Mouse (Mus musculus) liver, embryonic 11.5 days (tissue): Measurements from ENCODE around the gene Ebp. TPM values are rescaled to one million over a fixed set of nuclear protein-coding genes. Genes with fewer than 3 reads are reported as not detected.

Experiments used
- ATAC-seq: fragments of 200-750 bp; cut with Nextera tagmentation; replicated peaks from 2 replicates; pipeline ENCODE4 v1.8.0; 2017; ENCODE audit warnings: moderate number of reproducible peaks, mild to moderate bottlenecking, moderate TSS enrichment, moderate library complexity; ENCODE audit not compliant: low FRiP score
- DNase-seq: peaks from one replicate; pipeline ENCODE4 v3.0.0-alpha.2; 2017; ENCODE audit warnings: low spot score
- H3K27ac ChIP-seq: fragments of 300-500 bp; sonication (generic); 2 replicates; pipeline ENCODE4 v1.5.1; 2014; ENCODE audit warnings: mild to moderate bottlenecking, low read depth, low read length, control low read depth
- H3K27me3 ChIP-seq: fragments of 300-500 bp; sonication (generic); replicated peaks from 2 replicates; pipeline ENCODE4 v1.6.1; 2014; ENCODE audit warnings: low read length, mixed read lengths; ENCODE audit not compliant: control insufficient read depth, insufficient read depth
- H3K36me3 ChIP-seq: fragments of 300-500 bp; sonication (generic); 2 replicates; pipeline ENCODE4 v1.6.1; 2014; ENCODE audit warnings: mild to moderate bottlenecking, low read length, moderate library complexity, mixed read lengths; ENCODE audit not compliant: control insufficient read depth, insufficient read depth
- H3K4me1 ChIP-seq: fragments of 300-500 bp; sonication (generic); replicated peaks from 2 replicates; pipeline ENCODE4 v1.6.1; 2014; ENCODE audit warnings: low read length, mixed read lengths; ENCODE audit not compliant: control insufficient read depth, insufficient read depth
- H3K4me2 ChIP-seq: fragments of 300-500 bp; sonication (generic); 2 replicates; pipeline ENCODE4 v1.6.1; 2014; ENCODE audit warnings: mild to moderate bottlenecking, control low read depth, moderate library complexity
- H3K4me3 ChIP-seq: fragments of 300-500 bp; sonication (generic); 2 replicates; pipeline ENCODE4 v1.5.1; 2014; ENCODE audit warnings: low read depth, low read length, control low read depth
- H3K9ac ChIP-seq: fragments of 300-500 bp; sonication (generic); 2 replicates; pipeline ENCODE4 v1.6.1; 2014; ENCODE audit warnings: low read depth, low read length, control low read depth
- H3K9me3 ChIP-seq: fragments of 300-500 bp; sonication (generic); 2 replicates; pipeline ENCODE4 v1.6.1; 2016; ENCODE audit warnings: low read length, inconsistent platforms, mixed read lengths; ENCODE audit not compliant: control insufficient read depth
- WGBS: fragments of 180-500 bp; shearing (Covaris S2); extraction: QIAGEN DNeasy Blood & Tissue Kit; methylation state at CpG from one replicate; pipeline ENCODE4 v1.1.7; 2014; 5-methylcytosine and 5-hydroxymethylcytosine counted together
- polyA plus RNA-seq: library from polyadenylated mRNA; unstranded; fragments of >200 nt; fragmentation: Nextera tagmentation; extraction: Ambion mirVana; gene quantifications from 2 replicates; pipeline ENCODE4 v1.2.1, GENCODE M21; 2014

Gene Ebp
- polyA plus RNA-seq, 1 experiment from 2014 or later, result 54.7 TPM

GRCm38 (mm10) chrX:8205088-8205487 is 11.8 kb upstream of the Ebp start:
- H3K9me3 ChIP-seq, result no peaks in the 10 kb centered on the region

DNA sequence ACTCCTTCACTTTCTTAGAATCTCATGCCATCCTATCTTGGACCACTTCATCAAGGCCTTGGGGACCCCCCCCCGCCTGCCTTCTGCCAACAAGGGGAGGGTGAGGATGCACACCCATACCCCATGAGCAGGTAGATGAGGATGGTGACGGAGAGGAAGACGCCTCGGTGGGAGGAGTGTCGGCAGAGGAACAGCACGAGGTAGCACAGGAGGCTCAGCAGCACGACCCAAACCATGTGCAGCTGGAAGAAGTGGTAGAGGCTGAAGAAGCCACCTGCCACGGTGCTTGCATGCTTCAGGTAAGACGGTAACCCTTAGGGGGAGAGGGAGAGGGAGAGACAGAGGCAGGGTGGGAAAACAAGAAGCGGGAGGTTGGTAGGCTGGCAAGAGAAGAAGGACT is 10.8 kb upstream of the Ebp start:
- no peak overlapping the region for H3K9ac ChIP-seq
- no peaks in the 10 kb centered on the region for H3K36me3 ChIP-seq
- H3K4me3 ChIP-seq, result no peak overlapping the region
- no peak overlapping the region for H3K27ac ChIP-seq
- DNase-seq, result no peak
- H3K4me2 ChIP-seq, result no peak overlapping the region
- WGBS, result 80% methylated on average over 10 of the region's 10 CpGs
- no peak for ATAC-seq
- H3K4me1 ChIP-seq, result no peaks in the 10 kb centered on the region
- no peaks in the 10 kb centered on the region for H3K9me3 ChIP-seq
- H3K27me3 ChIP-seq, result peaks cover 3% of the 10 kb centered on the region

More at GRCm38 (mm10) chrX:8205088-8205487, 11.8 kb upstream of the Ebp start:
- WGBS, result 63% methylated on average over 4 of the region's 4 CpGs
- Histone ChIP-seq H3K4me3 (no peak overlapping the region), H3K27me3 (peaks cover 3% of the 10 kb centered on the region), H3K36me3 (no peaks in the 10 kb centered on the region), H3K4me1 (no peaks in the 10 kb centered on the region), H3K27ac (no peak overlapping the region), H3K9ac (no peak overlapping the region), H3K4me2 (no peak overlapping the region)
- no peak for DNase-seq
- no peak for ATAC-seq

DNA sequence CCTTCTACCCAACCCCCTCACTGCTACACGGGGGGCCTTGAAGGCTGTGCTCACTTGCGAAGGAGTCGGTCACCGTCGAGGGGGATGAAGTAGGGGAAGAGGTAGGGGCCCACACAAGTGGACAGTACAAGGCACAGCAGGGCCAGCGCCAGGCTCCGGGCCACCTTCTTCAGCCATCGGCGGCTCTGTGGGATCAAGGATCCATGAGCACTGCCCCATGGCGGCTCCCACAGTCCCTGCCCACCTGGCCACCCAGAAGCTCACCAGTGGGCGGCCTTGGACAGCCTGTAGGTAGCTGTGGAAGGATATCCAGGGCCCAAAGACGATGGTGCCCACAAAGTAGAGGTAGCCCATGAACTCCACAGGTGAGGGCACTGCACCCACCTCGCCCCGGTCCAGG is 9.8 kb upstream of the Ebp start:
- 80% methylated on average over 14 of the region's 14 CpGs for WGBS
- Histone ChIP-seq H3K27me3 (peaks cover 3% of the 10 kb centered on the region), H3K4me3 (no peak overlapping the region), H3K9ac (no peak overlapping the region), H3K27ac (no peak overlapping the region), H3K4me2 (no peak overlapping the region), H3K9me3 (no peaks in the 10 kb centered on the region), H3K4me1 (no peaks in the 10 kb centered on the region), H3K36me3 (no peaks in the 10 kb centered on the region)
- no peak for ATAC-seq
- DNase-seq, result no peak

- ATAC-seq (peak; percentile 99), DNase-seq (peak; percentile 67)
- H3K36me3 ChIP-seq, result no peaks in the 10 kb centered on the region
- peak overlapping the region; percentile 56 for H3K27ac ChIP-seq
- no peaks in the 10 kb centered on the region for H3K9me3 ChIP-seq
- WGBS, result 8% methylated on average over 38 of the region's 38 CpGs
- peak overlapping the region; percentile 73 for H3K4me2 ChIP-seq
- peak overlapping the region; percentile 62 for H3K4me3 ChIP-seq
- no peaks in the 10 kb centered on the region for H3K27me3 ChIP-seq
- peak overlapping the region; percentile 78 for H3K9ac ChIP-seq
- H3K4me1 ChIP-seq, result peaks cover 4% of the 10 kb centered on the region; the same call in 1 of the 2 replicates
Measured at GRCm38 (mm10) chrX:8192640-8193418, 483 bp downstream of the Ebp start.

DNA sequence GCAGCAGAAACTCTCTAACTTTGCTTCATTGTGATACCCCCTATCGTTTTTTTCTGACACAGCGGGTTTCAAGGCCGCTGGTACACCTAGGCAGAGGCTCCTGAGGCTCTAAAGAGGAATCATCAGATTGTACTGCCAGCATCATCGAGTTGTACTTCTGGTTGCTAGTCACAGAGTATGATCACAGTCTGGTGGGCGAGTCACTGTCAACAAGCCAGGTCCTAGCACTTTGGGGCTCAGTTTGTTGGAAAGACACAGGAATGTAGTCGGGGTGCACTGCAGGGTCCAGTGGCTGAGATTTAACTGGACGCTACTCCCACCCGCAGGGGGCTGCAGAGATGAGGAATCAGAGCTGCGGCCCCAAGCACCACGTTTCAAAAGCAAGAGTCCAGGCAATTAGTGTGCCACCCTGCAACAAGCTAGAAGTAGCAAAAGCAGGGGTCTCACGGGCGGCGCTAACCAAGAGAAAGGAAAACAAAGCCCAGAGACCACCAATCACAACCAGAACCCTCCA is 1.1 kb downstream of the Ebp start:
- peak overlapping the region; percentile 62 for H3K4me3 ChIP-seq
- no peak for DNase-seq
- peaks cover 4% of the 10 kb centered on the region; the same call in 1 of the 2 replicates for H3K4me1 ChIP-seq
- no peak for ATAC-seq
- peak overlapping the region; percentile 73 for H3K4me2 ChIP-seq
- peak overlapping the region; percentile 78 for H3K9ac ChIP-seq
- H3K27me3 ChIP-seq, result no peaks in the 10 kb centered on the region
- H3K36me3 ChIP-seq, result no peaks in the 10 kb centered on the region
- 13% methylated on average over 13 of the region's 13 CpGs for WGBS
- no peaks in the 10 kb centered on the region for H3K9me3 ChIP-seq
- peak overlapping the region; percentile 56 for H3K27ac ChIP-seq

DNA sequence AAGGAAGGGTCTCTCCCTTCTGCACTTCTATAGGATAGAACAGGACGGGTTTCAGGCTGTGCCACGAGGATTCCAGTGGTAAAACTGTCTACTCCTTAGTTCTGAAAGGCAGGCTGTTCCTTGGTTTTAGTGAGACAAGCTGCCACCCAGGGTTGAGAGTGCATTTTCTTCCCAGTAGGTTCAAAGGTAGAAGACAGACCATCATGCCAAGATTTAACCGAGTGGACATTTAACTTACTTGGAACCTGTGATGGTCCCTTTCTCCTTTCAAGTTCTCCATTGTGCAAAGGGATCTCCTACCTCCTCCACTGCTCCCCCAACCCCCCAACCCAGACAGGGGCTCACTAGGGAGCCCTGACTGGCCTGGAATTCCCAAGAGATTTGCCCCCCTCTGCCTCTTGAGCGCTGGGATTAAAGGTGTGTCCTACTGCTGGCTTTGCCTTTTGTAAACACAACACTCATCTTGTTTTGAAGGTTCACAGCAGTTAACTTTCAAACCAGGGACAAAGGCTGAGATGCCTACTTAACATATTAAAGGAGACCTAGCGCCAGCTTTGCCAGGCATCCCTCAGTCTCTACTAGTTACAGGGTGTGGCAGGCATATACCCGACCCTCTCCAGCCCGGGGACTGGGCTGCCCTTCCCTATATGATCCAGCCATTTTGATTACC is 10.3 kb downstream of the Ebp start:
- ATAC-seq (no peak), DNase-seq (no peak)
- Histone ChIP-seq H3K36me3 (no peaks in the 10 kb centered on the region; the same call in 1 of the 2 replicates), H3K9me3 (no peaks in the 10 kb centered on the region), H3K4me2 (no peak overlapping the region), H3K4me3 (no peak overlapping the region), H3K4me1 (0 out of 2 replicates have a peak, but pooled peaks cover 2% of the 10 kb centered on the region), H3K9ac (no peak overlapping the region), H3K27me3 (no peaks in the 10 kb centered on the region), H3K27ac (no peak overlapping the region)
- 17% methylated on average over 7 of the region's 7 CpGs for WGBS

DNA sequence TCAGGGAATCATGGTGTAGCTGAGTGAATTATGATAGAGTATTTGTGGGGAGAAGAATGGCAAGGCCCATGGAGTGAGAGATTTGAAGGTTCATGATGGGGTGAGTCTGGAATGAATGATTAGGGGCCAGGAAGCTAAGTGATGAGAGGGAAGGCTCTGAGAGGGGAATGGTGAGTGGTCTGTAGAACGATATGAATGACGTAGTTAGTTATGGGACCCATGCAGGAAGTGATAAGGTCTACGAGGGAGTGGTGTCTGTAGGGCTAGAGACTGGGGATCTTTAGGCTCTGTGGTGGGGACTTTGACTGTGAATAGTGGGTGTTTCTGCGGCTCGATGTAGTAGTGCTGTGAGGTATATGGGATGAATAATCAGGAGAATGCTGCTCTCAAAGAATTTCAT is 13.7 kb downstream of the Ebp start:
- Histone ChIP-seq H3K9me3 (no peaks in the 10 kb centered on the region), H3K9ac (no peak overlapping the region), H3K4me2 (no peak overlapping the region), H3K4me3 (no peak overlapping the region), H3K27ac (no peak overlapping the region), H3K27me3 (no peaks in the 10 kb centered on the region), H3K4me1 (0 out of 2 replicates have a peak, but pooled peaks cover 2% of the 10 kb centered on the region), H3K36me3 (no peaks in the 10 kb centered on the region)
- DNase-seq, result no peak
- no peak; the same call in 1 of the 2 replicates for ATAC-seq
- WGBS, result 58% methylated on average over 5 of the region's 5 CpGs

- Histone ChIP-seq H3K27ac (no peak overlapping the region), H3K4me3 (no peak overlapping the region)
- WGBS, result 87% methylated on average over 2 of the region's 2 CpGs
Measured at GRCm38 (mm10) chrX:8178871-8179270, 14.4 kb downstream of the Ebp start.

More at GRCm38 (mm10) chrX:8178871-8179270, 14.4 kb downstream of the Ebp start:
- no peaks in the 10 kb centered on the region for H3K9me3 ChIP-seq
- no peak overlapping the region for H3K4me2 ChIP-seq
- DNase-seq, result no peak
- no peaks in the 10 kb centered on the region for H3K36me3 ChIP-seq
- no peak overlapping the region for H3K9ac ChIP-seq
- 0 out of 2 replicates have a peak, but pooled peaks cover 2% of the 10 kb centered on the region for H3K4me1 ChIP-seq
- H3K27me3 ChIP-seq, result no peaks in the 10 kb centered on the region
- no peak for ATAC-seq
